Mouse (Mus musculus) bone marrow, adult 2 months (tissue): ENCODE measurements around the gene Rtn4ip1.

Source experiments
- CTCF ChIP-seq: fragments of 200-500 bp; IDR thresholded peaks from 2 replicates; pipeline ENCODE4 v1.5.1; 2011; ENCODE audit warnings: low read length, control low read depth; ENCODE audit not compliant: control insufficient read depth, insufficient read depth
- POLR2A ChIP-seq: fragments of 200-500 bp; IDR thresholded peaks from 2 replicates; pipeline ENCODE4 v1.6.1; 2011; ENCODE audit warnings: low read depth, mild to moderate bottlenecking, control low read depth, low read length, borderline replicate concordance; ENCODE audit not compliant: control insufficient read depth

DNA sequence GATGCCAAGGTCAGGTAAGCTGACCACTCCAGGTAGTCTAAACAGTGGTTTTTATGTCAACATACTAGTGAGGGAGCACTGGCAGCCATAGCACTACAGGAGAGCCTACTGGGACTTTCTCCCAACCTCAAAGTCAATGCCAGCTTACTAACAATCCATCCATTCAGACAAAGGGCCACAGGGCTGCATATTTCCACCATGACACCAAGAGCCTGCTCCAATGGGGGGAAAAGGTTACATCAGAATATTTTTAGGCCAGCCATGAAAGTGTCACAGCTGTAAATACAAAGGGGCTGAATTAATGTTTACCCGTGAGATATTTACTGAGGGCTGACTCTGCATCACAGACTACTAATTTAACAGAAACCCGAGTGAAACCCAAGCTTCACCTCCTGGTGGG lies 71.6 kb downstream of the Rtn4ip1 start:
- TF ChIP-seq CTCF = no peak
- TF ChIP-seq POLR2A = no peak
